Mouse (Mus musculus): ENCODE data around the gene Tas2r139. TPM values are rescaled to one million over a fixed set of nuclear protein-coding genes. Genes with fewer than 3 reads are reported as not detected.
"Not testable (repeated sequence)": the region's sequence is repeated elsewhere in the genome, so short reads cannot be mapped to it uniquely, and the experiment has no call there.

Tas2r139 gene
- not detected in 2 replicates for polyA plus RNA-seq (2015; fragmentation: Nextera tagmentation; extraction: Ambion mirVana)

DNA sequence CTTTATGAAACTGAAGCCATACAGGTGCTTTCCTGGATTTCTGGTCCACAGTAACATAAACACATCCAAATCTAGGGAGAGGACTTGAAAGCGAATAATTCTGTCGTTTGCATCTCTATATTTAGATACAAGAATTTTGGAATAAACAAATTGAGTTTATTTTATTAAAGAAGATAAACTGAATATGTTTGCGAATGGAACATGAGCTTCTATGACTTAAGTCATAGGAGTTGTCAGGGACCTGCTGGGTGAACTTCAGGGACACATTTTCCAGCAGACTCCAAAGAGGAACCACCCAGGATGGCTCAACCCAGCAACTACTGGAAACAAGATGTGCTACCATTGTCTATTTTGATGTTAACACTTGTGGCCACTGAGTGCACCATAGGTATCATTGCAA, at the start of gene Tas2r139:
Tas2r139 (plus strand) TSS at position 301 of the 400 bp plus-strand sequence.
- 74% methylated on average over 3 of the region's 3 CpGs for WGBS
- H3K27ac ChIP-seq: no peak within 1 kb of the TSS
- H3K36me3 ChIP-seq: no peaks in the 10 kb centered on the region
- no peaks in the 10 kb centered on the region for H3K27me3 ChIP-seq
- H3K4me3 ChIP-seq: no peak within 1 kb of the TSS
- H3K4me2 ChIP-seq: no peak within 1 kb of the TSS
- H3K9me3 ChIP-seq: no peaks in the 10 kb centered on the region
- H3K4me1 ChIP-seq: no peaks in the 10 kb centered on the region
- no peak within 1 kb of the TSS for H3K9ac ChIP-seq
- ATAC-seq (ENCODE audit: insufficient number of reproducible peaks, insufficient read depth, low FRiP score, low TSS enrichment, low read depth): no peak

DNA sequence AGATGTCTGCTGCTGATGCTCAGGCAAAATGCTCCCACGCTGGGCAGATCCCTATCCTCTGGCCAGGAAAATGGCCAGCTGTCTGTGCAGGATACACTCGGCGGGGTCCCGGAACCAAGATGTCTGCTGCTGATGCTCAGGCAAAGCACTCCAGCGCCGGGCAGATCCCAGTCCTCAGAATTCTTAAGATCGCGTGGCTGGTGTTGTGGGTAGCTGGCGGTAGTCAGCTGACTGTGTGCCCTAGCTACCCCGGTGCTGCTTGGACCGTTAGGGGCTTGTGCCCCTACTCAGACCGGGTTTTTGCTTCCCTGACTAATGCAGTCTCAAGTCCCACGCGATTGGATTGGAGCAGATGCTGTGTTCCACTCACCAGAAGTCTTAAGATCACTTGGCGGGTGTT, 10.4 kb downstream of the Tas2r139 start:
- H3K9me3 ChIP-seq; H3K9ac ChIP-seq; H3K4me3 ChIP-seq; H3K36me3 ChIP-seq; ATAC-seq (ENCODE audit: insufficient number of reproducible peaks, insufficient read depth, low FRiP score, low TSS enrichment, low read depth); H3K4me2 ChIP-seq; H3K4me1 ChIP-seq; H3K27me3 ChIP-seq; H3K27ac ChIP-seq: not testable (repeated sequence)
- WGBS: 79% methylated on average over 15 of the region's 15 CpGs

DNA sequence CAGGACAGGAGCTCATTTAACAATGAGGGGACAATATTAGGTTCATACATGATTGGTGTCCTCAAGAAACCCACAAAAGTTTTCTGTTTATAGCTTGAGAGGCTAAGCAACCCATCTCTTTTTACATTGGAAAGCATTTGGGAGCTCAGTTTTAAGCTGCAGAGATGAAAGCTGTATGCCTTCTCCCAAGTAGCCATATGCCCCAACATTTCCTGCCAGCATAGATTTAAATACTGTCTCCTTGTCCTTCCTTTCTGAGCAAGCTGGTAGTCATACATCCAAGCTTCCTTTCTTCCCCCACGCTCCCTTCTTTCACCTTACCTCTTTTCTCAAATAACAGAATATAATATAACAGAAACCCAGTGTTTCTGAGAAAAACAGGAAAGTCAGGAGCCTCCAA, 41.7 kb downstream of the Tas2r139 start:
- no peak for ATAC-seq (ENCODE audit: insufficient number of reproducible peaks, insufficient read depth, low FRiP score, low TSS enrichment, low read depth)
- Histone ChIP-seq H3K27ac (no peak overlapping the region), H3K4me1 (no peaks in the 10 kb centered on the region), H3K27me3 (no peaks in the 10 kb centered on the region), H3K4me3 (no peak overlapping the region), H3K4me2 (no peak overlapping the region), H3K9ac (no peak overlapping the region), H3K9me3 (no peaks in the 10 kb centered on the region), H3K36me3 (no peaks in the 10 kb centered on the region)
- 76% methylated on average over 1 of the region's 1 CpGs for WGBS

DNA sequence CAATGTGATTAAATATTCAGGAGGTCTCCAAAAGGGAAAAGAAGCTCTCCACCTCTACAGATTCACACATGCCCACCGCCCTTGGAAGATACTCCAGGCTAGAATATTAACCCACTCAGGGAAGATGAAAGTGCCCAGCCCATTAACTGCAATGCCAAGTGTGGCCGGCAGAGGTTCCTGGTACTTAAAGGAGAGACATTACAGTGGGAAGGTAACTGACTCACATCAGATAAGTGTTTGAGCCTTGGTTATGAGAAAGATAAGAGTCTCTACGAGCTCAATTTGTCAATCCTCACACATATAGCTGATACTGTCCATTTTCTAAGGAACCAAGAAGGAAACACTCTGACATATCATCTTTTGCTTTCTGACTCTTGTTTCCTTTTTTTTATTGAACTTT, 45.5 kb downstream of the Tas2r139 start:
- no peak overlapping the region for H3K4me3 ChIP-seq
- H3K4me1 ChIP-seq: no peaks in the 10 kb centered on the region
- H3K4me2 ChIP-seq: no peak overlapping the region
- no peaks in the 10 kb centered on the region for H3K27me3 ChIP-seq
- H3K27ac ChIP-seq: no peak overlapping the region
- no peaks in the 10 kb centered on the region for H3K9me3 ChIP-seq
- no peak overlapping the region for H3K9ac ChIP-seq
- no peaks in the 10 kb centered on the region for H3K36me3 ChIP-seq
- WGBS: 48% methylated on average over 3 of the region's 3 CpGs
- ATAC-seq (ENCODE audit: insufficient number of reproducible peaks, insufficient read depth, low FRiP score, low TSS enrichment, low read depth): no peak

Other genes with a start within 250 kb of the Tas2r139 start
- gene Sval1, start 189.3 kb upstream of the Tas2r139 start, polyA plus RNA-seq (2015; fragmentation: Nextera tagmentation; extraction: Ambion mirVana): not detected in 2 replicates
- gene Sval3, start 172.8 kb upstream of the Tas2r139 start, polyA plus RNA-seq (2015; fragmentation: Nextera tagmentation; extraction: Ambion mirVana): not detected in 2 replicates
- gene Sva, start 102.5 kb upstream of the Tas2r139 start, polyA plus RNA-seq (2015; fragmentation: Nextera tagmentation; extraction: Ambion mirVana): not detected in 2 replicates
- not detected in 2 replicates for gene Tas2r144, start 74.4 kb downstream of the Tas2r139 start, polyA plus RNA-seq (2015; fragmentation: Nextera tagmentation; extraction: Ambion mirVana)
- gene Gstk1, start 105.0 kb downstream of the Tas2r139 start, polyA plus RNA-seq (2015; fragmentation: Nextera tagmentation; extraction: Ambion mirVana): 26.5 and 30.2 TPM in 2 replicates
- 0.96 and 1.7 TPM in 2 replicates for gene Tmem139, start 121.0 kb downstream of the Tas2r139 start, polyA plus RNA-seq (2015; fragmentation: Nextera tagmentation; extraction: Ambion mirVana)
- gene Casp2, start 124.0 kb downstream of the Tas2r139 start, polyA plus RNA-seq (2015; fragmentation: Nextera tagmentation; extraction: Ambion mirVana): 59.5 and 69.9 TPM in 2 replicates
- gene Clcn1, start 145.7 kb downstream of the Tas2r139 start, polyA plus RNA-seq (2015; fragmentation: Nextera tagmentation; extraction: Ambion mirVana): 0.13 and 0.45 TPM in 2 replicates
- gene Fam131b, start 183.7 kb downstream of the Tas2r139 start, polyA plus RNA-seq (2015; fragmentation: Nextera tagmentation; extraction: Ambion mirVana): 0.36 and 0.60 TPM in 2 replicates
- 77.2 and 81.0 TPM in 2 replicates for gene Zyx, start 208.7 kb downstream of the Tas2r139 start, polyA plus RNA-seq (2015; fragmentation: Nextera tagmentation; extraction: Ambion mirVana)
- gene Epha1, start 232.3 kb downstream of the Tas2r139 start, polyA plus RNA-seq (2015; fragmentation: Nextera tagmentation; extraction: Ambion mirVana): 10.5 and 10.8 TPM in 2 replicates